19 mouse cellular contexts compared by ENCODE assay signal in the genomic region with DNA sequence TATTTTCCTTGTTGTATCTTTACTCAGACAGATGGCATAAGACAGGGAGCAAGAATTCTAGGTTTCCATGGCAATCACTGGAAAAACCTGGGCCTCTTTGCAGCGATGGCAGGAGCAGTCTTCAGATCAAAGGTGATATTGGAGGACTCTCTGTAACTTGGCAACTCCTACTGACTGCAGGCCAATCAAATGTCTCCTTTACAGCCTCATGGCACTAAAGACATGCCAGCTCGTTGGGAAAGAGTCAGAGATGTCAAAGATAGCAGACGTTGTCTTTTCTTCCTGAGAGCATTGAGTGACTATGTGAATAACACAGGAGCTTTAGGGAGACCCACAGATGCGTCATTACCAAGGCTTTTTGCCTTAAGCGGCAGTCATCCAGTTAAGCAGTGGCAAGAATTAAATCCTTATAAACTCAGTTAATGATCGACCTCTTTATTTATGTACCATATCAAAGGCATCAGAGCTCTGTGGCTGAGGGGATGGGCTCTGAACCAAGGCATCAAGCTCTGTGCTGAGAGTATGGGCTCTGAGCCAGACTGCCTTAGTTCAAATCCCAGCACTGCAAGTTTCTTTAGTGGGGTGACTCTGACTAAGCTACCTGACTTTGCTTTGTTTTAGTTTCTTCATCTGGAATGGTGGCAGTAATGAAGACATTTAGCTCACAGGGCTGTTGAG. TPM values are rescaled to one million over a fixed set of nuclear protein-coding genes. Genes with fewer than 3 reads are reported as not detected.
DNase-seq lines count a peak whose midpoint lies in the region; ATAC-seq and TF ChIP-seq lines count a peak whose summit lies in the region.
"Had no signal": no experiment of that assay in that cellular context is flagged by ENCODE, and none has a peak within 500 bp of the region (broad histone marks: within the 10 kb centered on the region; RNA-seq: fewer than 3 reads in every experiment).

No protein-coding gene starts in this region.

- no peak overlapping the region for H3K9ac ChIP-seq in hindbrain, postnatal 0 days (replicated peaks; ENCODE audit: low read length)
- no peak overlapping the region for H3K9ac ChIP-seq in midbrain, embryonic 15.5 days
- H3K9ac ChIP-seq in midbrain, embryonic 13.5 days (replicated peaks): no peak overlapping the region
- H3K9ac ChIP-seq in forebrain, postnatal 0 days: no peak overlapping the region
- H3K9ac ChIP-seq: embryonic facial prominence, embryonic 13.5 days; heart, embryonic 15.5 days; liver, embryonic 14.5 days; neural tube, embryonic 13.5 days; stomach, embryonic 15.5 days had no signal

- no peaks in the 10 kb centered on the region for H3K27me3 ChIP-seq in hindbrain, postnatal 0 days (ENCODE audit: insufficient read depth, low read length)
- H3K27me3 ChIP-seq in hindbrain, embryonic 10.5 days (ENCODE audit: insufficient read depth, poor library complexity, severe bottlenecking): no peaks in the 10 kb centered on the region
- no peaks in the 10 kb centered on the region for H3K27me3 ChIP-seq in midbrain, embryonic 15.5 days (replicated peaks)
- no peaks in the 10 kb centered on the region for H3K27me3 ChIP-seq in midbrain, embryonic 13.5 days
- H3K27me3 ChIP-seq in forebrain, postnatal 0 days (ENCODE audit: insufficient read depth, low read length): no peaks in the 10 kb centered on the region; the same call in 1 of the 2 replicates
- H3K27me3 ChIP-seq: embryonic facial prominence, embryonic 13.5 days; heart, embryonic 15.5 days; neural tube, embryonic 13.5 days; stomach, embryonic 15.5 days had no signal

- peak; percentile 28 for DNase-seq in hindbrain, postnatal 0 days (ENCODE audit: low spot score)
- no peak for DNase-seq in hindbrain, embryonic 10.5 days (ENCODE audit: low spot score)
- peak; percentile 60 for DNase-seq in forebrain, postnatal 0 days
- no peak for DNase-seq in adrenal gland, adult (ENCODE audit: inconsistent age in 2 of 2, low spot score in 1 of 2)
- no peak for DNase-seq in embryo, embryonic 10.5 days (ENCODE audit: low spot score)
- DNase-seq: adrenal gland, adult 8-10 months; cerebellum, adult 18-20 months; heart, adult 18-20 months; spleen, adult 18-20 months had no signal

- no peak overlapping the region for H3K4me3 ChIP-seq in hindbrain, postnatal 0 days (ENCODE audit: low read length)
- H3K4me3 ChIP-seq in hindbrain, embryonic 10.5 days: no peak overlapping the region
- no peak overlapping the region for H3K4me3 ChIP-seq in midbrain, embryonic 15.5 days
- H3K4me3 ChIP-seq in midbrain, embryonic 13.5 days (replicated peaks): no peak overlapping the region
- H3K4me3 ChIP-seq in forebrain, postnatal 0 days (ENCODE audit: low read depth, low read length): no peak overlapping the region
- H3K4me3 ChIP-seq: embryonic facial prominence, embryonic 13.5 days; heart, embryonic 15.5 days; neural tube, embryonic 13.5 days; stomach, embryonic 15.5 days had no signal

- 0 out of 2 replicates have a peak overlapping the region, but pooled peaks have one; percentile 37 for H3K27ac ChIP-seq in hindbrain, postnatal 0 days
- no peak overlapping the region for H3K27ac ChIP-seq in hindbrain, embryonic 10.5 days
- H3K27ac ChIP-seq in midbrain, embryonic 15.5 days: peak overlapping the region; percentile 21; the same call in 1 of the 2 replicates
- H3K27ac ChIP-seq in midbrain, embryonic 13.5 days: no peak overlapping the region
- no peak overlapping the region for H3K27ac ChIP-seq in forebrain, postnatal 0 days (ENCODE audit: low read depth, low read length)
- H3K27ac ChIP-seq: embryonic facial prominence, embryonic 13.5 days; heart, embryonic 15.5 days; liver, embryonic 14.5 days; neural tube, embryonic 13.5 days; stomach, embryonic 15.5 days had no signal

- no peak for TF ChIP-seq CTCF in hindbrain, postnatal 0 days (IDR thresholded peaks at IDR 0.05; ENCODE audit: low read depth)
- no peak for TF ChIP-seq CTCF in forebrain, postnatal 0 days (IDR thresholded peaks at IDR 0.05; ENCODE audit: low read depth)

- no peaks in the 10 kb centered on the region for H3K36me3 ChIP-seq in hindbrain, postnatal 0 days (ENCODE audit: insufficient read depth, low read length)
- H3K36me3 ChIP-seq in hindbrain, embryonic 10.5 days: no peaks in the 10 kb centered on the region
- H3K36me3 ChIP-seq in midbrain, embryonic 15.5 days (replicated peaks): no peaks in the 10 kb centered on the region
- no peaks in the 10 kb centered on the region for H3K36me3 ChIP-seq in midbrain, embryonic 13.5 days
- H3K36me3 ChIP-seq in forebrain, postnatal 0 days (ENCODE audit: insufficient read depth): no peaks in the 10 kb centered on the region
- H3K36me3 ChIP-seq: embryonic facial prominence, embryonic 13.5 days; heart, embryonic 15.5 days; neural tube, embryonic 13.5 days; stomach, embryonic 15.5 days had no signal

- WGBS in hindbrain, postnatal 0 days: 31% methylated on average over 6 of the region's 6 CpGs
- 55% methylated on average over 6 of the region's 6 CpGs for WGBS in hindbrain, embryonic 10.5 days
- WGBS in midbrain, embryonic 15.5 days: 33% methylated on average over 6 of the region's 6 CpGs
- 33% methylated on average over 6 of the region's 6 CpGs for WGBS in midbrain, embryonic 13.5 days
- whole genome bisulfite sequencing in forebrain, postnatal 0 days: 21% methylated on average over 6 of the region's 6 CpGs

- peak; percentile 61; the same call in 1 of the 2 replicates for ATAC-seq in hindbrain, postnatal 0 days
- ATAC-seq in midbrain, embryonic 15.5 days (replicated peaks): peak; percentile 82
- no peak for ATAC-seq in midbrain, embryonic 13.5 days
- ATAC-seq in forebrain, postnatal 0 days: peak; percentile 80

- H3K4me1 ChIP-seq in hindbrain, postnatal 0 days (ENCODE audit: insufficient read depth, low read length): no peaks in the 10 kb centered on the region
- H3K4me1 ChIP-seq in hindbrain, embryonic 10.5 days (replicated peaks): peaks cover 19% of the 10 kb centered on the region
- peaks cover 8% of the 10 kb centered on the region; the same call in 1 of the 2 replicates for H3K4me1 ChIP-seq in midbrain, embryonic 15.5 days
- peaks cover 23% of the 10 kb centered on the region for H3K4me1 ChIP-seq in midbrain, embryonic 13.5 days (replicated peaks)
- peaks cover 3% of the 10 kb centered on the region; the same call in 1 of the 2 replicates for H3K4me1 ChIP-seq in forebrain, postnatal 0 days (ENCODE audit: insufficient read depth)
- H3K4me1 ChIP-seq: stomach, embryonic 15.5 days had no signal

- no peaks in the 10 kb centered on the region for H3K9me3 ChIP-seq in hindbrain, postnatal 0 days (ENCODE audit: low read length)
- no peaks in the 10 kb centered on the region for H3K9me3 ChIP-seq in hindbrain, embryonic 10.5 days
- H3K9me3 ChIP-seq in midbrain, embryonic 15.5 days: no peaks in the 10 kb centered on the region
- no peaks in the 10 kb centered on the region for H3K9me3 ChIP-seq in midbrain, embryonic 13.5 days
- no peaks in the 10 kb centered on the region for H3K9me3 ChIP-seq in forebrain, postnatal 0 days (ENCODE audit: low read length)
- H3K9me3 ChIP-seq: embryonic facial prominence, embryonic 13.5 days; heart, embryonic 15.5 days; neural tube, embryonic 13.5 days; stomach, embryonic 15.5 days had no signal

- no peak overlapping the region for H3K4me2 ChIP-seq in hindbrain, postnatal 0 days (ENCODE audit: low read depth, low read length)
- no peak overlapping the region for H3K4me2 ChIP-seq in midbrain, embryonic 15.5 days
- no peak overlapping the region for H3K4me2 ChIP-seq in midbrain, embryonic 13.5 days (replicated peaks)
- H3K4me2 ChIP-seq in forebrain, postnatal 0 days (ENCODE audit: low read depth): no peak overlapping the region
- H3K4me2 ChIP-seq: embryonic facial prominence, embryonic 13.5 days; neural tube, embryonic 13.5 days; stomach, embryonic 15.5 days had no signal

RNA-seq across cellular contexts. Expression of gene Tmem252, which starts 21.3 kb away (rescaled TPM):
- 0.42 and 0.72 TPM in 2 replicates for total RNA-seq in hindbrain, postnatal 0 days (2014; rRNA removed)
- polyA plus RNA-seq in hindbrain, postnatal 0 days (2015; fragmentation: Nextera tagmentation; extraction: Ambion mirVana): 1.9 and 2.0 TPM in 2 replicates
- 0.25 and 0.35 TPM in 2 replicates for polyA plus RNA-seq in hindbrain, embryonic 10.5 days (2016; fragmentation: Nextera tagmentation; extraction: Ambion mirVana)
- 1.6 and 1.7 TPM in 2 replicates for polyA plus RNA-seq in midbrain, embryonic 15.5 days (2015; fragmentation: Nextera tagmentation; extraction: Ambion mirVana)
- 0.76 and 1.1 TPM in 2 replicates for polyA plus RNA-seq in midbrain, embryonic 13.5 days (2015; fragmentation: Nextera tagmentation; extraction: Ambion mirVana)
- total RNA-seq in forebrain, postnatal 0 days (2014; rRNA removed): 0.62 and 1.2 TPM in 2 replicates
- 0.83 and 0.98 TPM in 2 replicates for polyA plus RNA-seq in forebrain, postnatal 0 days (2015; fragmentation: Nextera tagmentation; extraction: Ambion mirVana)
- total RNA-seq: common myeloid progenitor, adult 5-6 weeks; hematopoietic stem cell, adult 5-6 weeks; megakaryocyte progenitor cell, adult 5-6 weeks had no signal

Comparison
In these comparisons a context has a peak if more than half of its experiments do, and no peak if none do; other contexts are left out.
1. DNase-seq: peak in hindbrain, postnatal 0 days (single experiment) and forebrain, postnatal 0 days (single experiment); none in hindbrain, embryonic 10.5 days (single experiment), adrenal gland, adult (0 of 2) and embryo, embryonic 10.5 days (single experiment).
2. H3K27ac ChIP-seq: peak in hindbrain, postnatal 0 days (single experiment) and midbrain, embryonic 15.5 days (single experiment); none in hindbrain, embryonic 10.5 days (single experiment), midbrain, embryonic 13.5 days (single experiment) and forebrain, postnatal 0 days (single experiment).